Mouse (Mus musculus) left cerebral cortex, adult 9 months (tissue): ENCODE measurements around the gene Arhgap18.
"Not testable (repeated sequence)": the region's sequence is repeated elsewhere in the genome, so short reads cannot be mapped to it uniquely, and the experiment has no call there.

Experiments
- DNase-seq, 2 experiments: peaks; one replicate each; pipeline ENCODE4 v3.0.0; 2022; ENCODE audit warnings: low spot score in 2 of 2

Gene Arhgap18

GRCm38 (mm10) chr10:26900426-26900825 is 147.2 kb downstream of the Arhgap18 start:
- no peak for DNase-seq

- DNase-seq = no peak
Measured at GRCm38 (mm10) chr10:26903781-26904180, 150.6 kb downstream of the Arhgap18 start.

GRCm38 (mm10) chr10:26911176-26911575 is 158.0 kb downstream of the Arhgap18 start:
- no peak for DNase-seq

- DNase-seq = no peak
Measured at GRCm38 (mm10) chr10:26912112-26912797, 159.0 kb downstream of the Arhgap18 start.

GRCm38 (mm10) chr10:26912807-26913206 is 159.6 kb downstream of the Arhgap18 start:
- no peak for DNase-seq

GRCm38 (mm10) chr10:26919307-26919977 is 166.2 kb downstream of the Arhgap18 start:
- peak; percentile 16 to 65 for DNase-seq

- DNase-seq = no peak
Measured at GRCm38 (mm10) chr10:26920383-26920979, 167.3 kb downstream of the Arhgap18 start.

GRCm38 (mm10) chr10:26936056-26936455 is 182.8 kb downstream of the Arhgap18 start:
- not testable (repeated sequence) for DNase-seq

- not testable (repeated sequence) for DNase-seq
Measured at GRCm38 (mm10) chr10:26938464-26938863, 185.2 kb downstream of the Arhgap18 start.

- DNase-seq = no peak
Measured at GRCm38 (mm10) chr10:26939549-26939948, 186.3 kb downstream of the Arhgap18 start.

GRCm38 (mm10) chr10:26948331-26948730 is 195.1 kb downstream of the Arhgap18 start:
- DNase-seq = no peak

- DNase-seq = no peak
Measured at GRCm38 (mm10) chr10:26949667-26950066, 196.4 kb downstream of the Arhgap18 start.

- no peak for DNase-seq
Measured at GRCm38 (mm10) chr10:26950448-26950847, 197.2 kb downstream of the Arhgap18 start.

GRCm38 (mm10) chr10:26958513-26958912 is 205.3 kb downstream of the Arhgap18 start:
- no peak for DNase-seq
